Mouse (Mus musculus) liver, embryonic 15.5 days (tissue): ENCODE results near the gene Adssl1. TPM values are rescaled to one million over a fixed set of nuclear protein-coding genes. Genes with fewer than 3 reads are reported as not detected.

Experiments
- ATAC-seq: fragments of 200-750 bp; cut with Nextera tagmentation; 2 replicates; pipeline ENCODE4 v1.8.0; 2017; ENCODE audit warnings: moderate number of reproducible peaks, mild to moderate bottlenecking, moderate library complexity; ENCODE audit not compliant: insufficient read depth
- H3K27ac ChIP-seq: fragments of 300-500 bp; sonication (generic); replicated peaks from 2 replicates; pipeline ENCODE4 v1.5.1; 2015; ENCODE audit warnings: mild to moderate bottlenecking, inconsistent platforms
- H3K27me3 ChIP-seq: fragments of 300-500 bp; sonication (generic); 2 replicates; pipeline ENCODE4 v1.6.1; 2015; ENCODE audit warnings: mild to moderate bottlenecking, inconsistent platforms
- H3K36me3 ChIP-seq: fragments of 300-500 bp; sonication (generic); replicated peaks from 2 replicates; pipeline ENCODE4 v1.6.1; 2015; ENCODE audit warnings: moderate library complexity, mild to moderate bottlenecking, inconsistent platforms
- H3K4me1 ChIP-seq: fragments of 300-500 bp; sonication (generic); replicated peaks from 2 replicates; pipeline ENCODE4 v1.6.1; 2015; ENCODE audit warnings: inconsistent platforms
- H3K4me2 ChIP-seq: fragments of 300-500 bp; sonication (generic); 2 replicates; pipeline ENCODE4 v1.6.1; 2015; ENCODE audit warnings: moderate library complexity, mild to moderate bottlenecking, inconsistent platforms
- H3K4me3 ChIP-seq: fragments of 300-500 bp; sonication (generic); replicated peaks from 2 replicates; pipeline ENCODE4 v1.5.1; 2015; ENCODE audit warnings: mild to moderate bottlenecking, inconsistent platforms
- H3K9ac ChIP-seq: fragments of 300-500 bp; sonication (generic); 2 replicates; pipeline ENCODE4 v1.6.1; 2015; ENCODE audit warnings: moderate library complexity, mild to moderate bottlenecking, inconsistent platforms
- H3K9me3 ChIP-seq: fragments of 300-500 bp; sonication (generic); replicated peaks from 2 replicates; pipeline ENCODE4 v1.6.1; 2016; ENCODE audit warnings: inconsistent platforms
- WGBS: fragments of 180-500 bp; shearing (Covaris S2); methylation state at CpG from one replicate; pipeline ENCODE4 v1.1.7; 2015; ENCODE audit warnings: mixed read lengths; ENCODE audit not compliant: insufficient replicate concordance; 5-methylcytosine and 5-hydroxymethylcytosine counted together
- polyA plus RNA-seq: library from polyadenylated mRNA; unstranded; fragments of >200 nt; fragmentation: Nextera tagmentation; extraction: Ambion mirVana; gene quantifications from 2 replicates; pipeline ENCODE4 v1.2.1, GENCODE M21; 2015

The Adssl1 gene
- polyA plus RNA-seq, 1 experiment from 2014 or later = 13.4 TPM

DNA sequence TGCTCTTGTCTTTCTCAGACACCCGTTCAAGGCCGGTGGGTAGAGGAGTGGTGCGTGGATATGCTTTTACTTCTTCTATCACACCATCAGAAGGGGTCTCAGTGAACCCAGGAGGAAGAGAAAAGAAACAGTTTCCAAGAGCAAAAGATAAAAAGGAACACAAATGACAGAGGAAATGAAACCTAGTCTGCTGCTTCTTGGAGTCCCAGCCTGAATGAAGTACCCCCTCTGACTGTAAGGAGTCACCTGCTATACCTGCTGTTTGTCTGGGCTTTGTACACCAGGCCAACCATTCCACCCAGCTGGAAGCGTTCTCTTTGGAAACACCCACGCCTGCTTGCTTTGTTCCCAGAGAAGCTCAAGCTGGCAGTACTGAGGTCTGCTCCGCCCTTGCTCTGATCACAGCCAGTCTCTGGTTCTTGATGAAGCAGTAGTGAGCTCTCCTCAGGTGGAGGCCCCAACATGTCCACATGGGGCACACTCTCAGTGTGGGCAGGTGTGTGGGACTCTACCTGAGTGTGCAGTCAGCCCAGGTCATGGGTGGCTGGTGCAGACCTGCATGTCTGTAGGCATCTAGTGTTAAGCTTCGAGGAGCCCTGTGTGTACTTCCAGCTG lies 33.8 kb upstream of the Adssl1 start:
- 56% methylated on average over 7 of the region's 7 CpGs for WGBS
- no peak overlapping the region for H3K4me2 ChIP-seq
- peak overlapping the region; percentile 82 for H3K27ac ChIP-seq
- H3K27me3 ChIP-seq = peaks cover 26% of the 10 kb centered on the region
- H3K9me3 ChIP-seq = no peaks in the 10 kb centered on the region
- H3K4me1 ChIP-seq = peaks cover 53% of the 10 kb centered on the region
- no peaks in the 10 kb centered on the region for H3K36me3 ChIP-seq
- no peak overlapping the region for H3K9ac ChIP-seq
- H3K4me3 ChIP-seq = no peak overlapping the region
- ATAC-seq = no peak

DNA sequence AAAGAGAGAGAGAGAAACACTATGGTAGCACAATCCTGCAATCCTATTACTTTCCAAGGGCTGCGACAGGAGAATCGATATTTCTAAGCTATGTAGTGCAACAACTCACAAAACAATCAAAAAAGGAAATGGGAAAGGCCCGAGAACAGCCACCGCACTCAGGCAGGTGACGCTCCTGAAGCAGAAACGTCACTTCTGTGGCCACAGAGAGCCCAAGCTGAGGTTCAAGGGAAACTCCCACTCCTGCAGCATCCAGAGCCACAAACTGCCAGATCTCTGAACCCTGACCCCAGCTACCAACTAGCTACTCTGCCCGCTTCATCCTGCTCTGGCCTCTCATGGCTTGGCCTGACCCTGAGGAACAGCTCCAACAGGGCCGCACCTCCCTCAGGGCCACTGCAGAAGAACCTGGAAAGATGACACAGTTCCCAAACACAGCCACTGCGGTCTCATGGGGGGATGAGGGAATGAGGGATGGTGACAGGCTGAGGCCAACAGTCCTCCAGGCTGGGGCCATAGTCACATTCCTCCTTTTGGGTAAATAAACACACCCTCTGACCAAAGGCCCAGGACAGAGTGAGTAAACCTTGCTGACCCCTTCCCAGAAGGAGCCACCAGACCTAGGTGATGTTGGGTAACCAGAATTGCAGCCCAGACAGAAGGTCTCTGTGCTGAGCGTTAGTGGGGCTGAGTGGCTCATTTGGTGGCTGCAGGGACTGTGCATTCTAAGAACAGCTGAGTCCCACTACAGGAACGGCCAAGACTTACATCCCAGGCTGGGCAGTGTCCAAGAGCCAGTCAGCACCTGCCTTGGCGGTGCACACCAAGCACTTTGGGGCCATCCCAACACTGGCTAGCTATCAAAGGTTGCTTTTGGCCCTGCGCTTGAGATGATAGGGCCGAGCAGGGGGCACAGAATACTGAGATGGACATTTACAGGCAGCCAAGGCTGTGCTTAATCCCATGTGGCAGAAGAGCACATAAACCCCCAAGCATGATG lies 32.4 kb upstream of the Adssl1 start:
- ATAC-seq = peak; percentile 68
- Histone ChIP-seq H3K4me1 (peaks cover 44% of the 10 kb centered on the region), H3K9me3 (no peaks in the 10 kb centered on the region), H3K27ac (peak overlapping the region; percentile 82), H3K9ac (no peak overlapping the region), H3K36me3 (no peaks in the 10 kb centered on the region), H3K4me2 (peak overlapping the region; percentile 76; the same call in 1 of the 2 replicates), H3K27me3 (peaks cover 26% of the 10 kb centered on the region), H3K4me3 (no peak overlapping the region)
- 60% methylated on average over 14 of the region's 14 CpGs for WGBS

GRCm38 (mm10) chr12:112588426-112589256 lies 31.2 kb upstream of the Adssl1 start, which contains the start of gene Inf2:
Inf2 (plus strand) TSS chr12:112588784.
- H3K4me2 ChIP-seq = peak within 1 kb of the TSS; percentile 76
- H3K27me3 ChIP-seq = peaks cover 26% of the 10 kb centered on the region
- H3K9me3 ChIP-seq = no peaks in the 10 kb centered on the region
- ATAC-seq = peak; percentile 75
- peak within 1 kb of the TSS; percentile 52 for H3K9ac ChIP-seq
- WGBS = 2% methylated on average over 60 of the region's 60 CpGs
- H3K4me3 ChIP-seq = peak within 1 kb of the TSS; percentile 61
- H3K4me1 ChIP-seq = peaks cover 53% of the 10 kb centered on the region
- peak within 1 kb of the TSS; percentile 82 for H3K27ac ChIP-seq
- no peaks in the 10 kb centered on the region for H3K36me3 ChIP-seq

GRCm38 (mm10) chr12:112589491-112590191 lies 30.2 kb upstream of the Adssl1 start:
- H3K4me1 ChIP-seq = peaks cover 63% of the 10 kb centered on the region
- H3K4me2 ChIP-seq = peak overlapping the region; percentile 76
- peak overlapping the region; percentile 52; the same call in 1 of the 2 replicates for H3K9ac ChIP-seq
- peak overlapping the region; percentile 61 for H3K4me3 ChIP-seq
- H3K27me3 ChIP-seq = peaks cover 26% of the 10 kb centered on the region
- no peaks in the 10 kb centered on the region for H3K9me3 ChIP-seq
- H3K27ac ChIP-seq = no peak overlapping the region
- no peaks in the 10 kb centered on the region for H3K36me3 ChIP-seq
- WGBS = 32% methylated on average over 8 of the region's 8 CpGs
- ATAC-seq = no peak

- WGBS = 67% methylated on average over 8 of the region's 8 CpGs
- peaks cover 72% of the 10 kb centered on the region for H3K4me1 ChIP-seq
Measured at GRCm38 (mm10) chr12:112590566-112591239, 29.1 kb upstream of the Adssl1 start.

GRCm38 (mm10) chr12:112591240-112591639 lies 28.6 kb upstream of the Adssl1 start:
- Histone ChIP-seq H3K4me1 (peaks cover 69% of the 10 kb centered on the region), H3K4me2 (no peak overlapping the region), H3K27ac (no peak overlapping the region), H3K4me3 (no peak overlapping the region), H3K9ac (no peak overlapping the region), H3K9me3 (no peaks in the 10 kb centered on the region), H3K36me3 (no peaks in the 10 kb centered on the region), H3K27me3 (peaks cover 26% of the 10 kb centered on the region)
- ATAC-seq = no peak
- 63% methylated on average over 5 of the region's 5 CpGs for WGBS

More at GRCm38 (mm10) chr12:112590566-112591239, 29.1 kb upstream of the Adssl1 start:
- ATAC-seq = no peak
- H3K27ac ChIP-seq = no peak overlapping the region
- no peaks in the 10 kb centered on the region for H3K36me3 ChIP-seq
- no peak overlapping the region for H3K4me2 ChIP-seq
- no peak overlapping the region for H3K4me3 ChIP-seq
- H3K9me3 ChIP-seq = no peaks in the 10 kb centered on the region
- no peak overlapping the region for H3K9ac ChIP-seq
- peaks cover 26% of the 10 kb centered on the region for H3K27me3 ChIP-seq

- Histone ChIP-seq H3K27ac (no peak overlapping the region), H3K27me3 (peaks cover 26% of the 10 kb centered on the region), H3K4me2 (no peak overlapping the region), H3K4me3 (no peak overlapping the region), H3K36me3 (no peaks in the 10 kb centered on the region), H3K4me1 (peaks cover 69% of the 10 kb centered on the region), H3K9ac (no peak overlapping the region), H3K9me3 (no peaks in the 10 kb centered on the region)
- 52% methylated on average over 3 of the region's 3 CpGs for WGBS
- ATAC-seq = no peak
Measured at GRCm38 (mm10) chr12:112591730-112592129, 28.1 kb upstream of the Adssl1 start.

DNA sequence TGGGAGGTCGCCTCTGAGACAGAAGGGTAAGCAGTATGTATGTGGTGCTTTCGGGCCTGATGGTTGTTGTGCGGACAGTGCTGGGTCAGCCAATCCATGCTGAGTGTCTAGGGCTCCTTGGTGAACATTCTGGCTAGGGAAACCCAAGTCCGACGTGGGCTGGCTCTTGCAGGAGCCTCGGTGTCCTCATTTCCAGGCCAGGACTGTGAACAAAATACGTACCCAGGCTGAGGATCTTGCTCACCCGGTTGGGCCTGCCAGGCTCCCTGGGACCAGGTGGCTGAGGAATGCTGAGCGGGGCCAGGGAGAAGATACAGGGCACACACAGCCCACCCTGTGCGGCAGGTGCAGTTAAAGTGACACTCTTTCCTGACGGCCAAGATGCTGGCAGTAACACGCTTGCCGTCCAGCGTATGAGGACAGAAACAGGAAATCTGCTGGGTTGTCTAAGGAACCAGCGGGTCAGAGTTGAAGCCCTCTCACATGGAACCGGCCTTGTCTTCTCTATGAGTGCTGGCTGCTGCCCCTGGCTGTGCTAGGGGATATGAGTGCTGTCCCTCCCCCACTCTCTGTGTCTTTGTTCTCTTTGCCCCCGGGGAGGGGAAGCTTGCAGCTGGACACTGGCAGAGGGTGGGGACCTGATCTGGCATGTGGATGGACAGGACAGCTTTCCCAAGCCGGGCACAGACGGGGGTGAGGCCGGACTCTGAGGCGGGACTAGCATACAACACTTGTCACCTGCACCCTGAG lies 26.7 kb upstream of the Adssl1 start:
- H3K4me2 ChIP-seq = no peak overlapping the region; the same call in 1 of the 2 replicates
- H3K4me1 ChIP-seq = peaks cover 75% of the 10 kb centered on the region
- H3K27me3 ChIP-seq = peaks cover 20% of the 10 kb centered on the region
- H3K9ac ChIP-seq = no peak overlapping the region
- WGBS = 53% methylated on average over 21 of the region's 21 CpGs
- no peaks in the 10 kb centered on the region for H3K36me3 ChIP-seq
- 0 out of 2 replicates have a peak overlapping the region, but pooled peaks have one; percentile 29 for H3K27ac ChIP-seq
- ATAC-seq = no peak
- H3K4me3 ChIP-seq = no peak overlapping the region
- no peaks in the 10 kb centered on the region for H3K9me3 ChIP-seq
